In the genomic region with DNA sequence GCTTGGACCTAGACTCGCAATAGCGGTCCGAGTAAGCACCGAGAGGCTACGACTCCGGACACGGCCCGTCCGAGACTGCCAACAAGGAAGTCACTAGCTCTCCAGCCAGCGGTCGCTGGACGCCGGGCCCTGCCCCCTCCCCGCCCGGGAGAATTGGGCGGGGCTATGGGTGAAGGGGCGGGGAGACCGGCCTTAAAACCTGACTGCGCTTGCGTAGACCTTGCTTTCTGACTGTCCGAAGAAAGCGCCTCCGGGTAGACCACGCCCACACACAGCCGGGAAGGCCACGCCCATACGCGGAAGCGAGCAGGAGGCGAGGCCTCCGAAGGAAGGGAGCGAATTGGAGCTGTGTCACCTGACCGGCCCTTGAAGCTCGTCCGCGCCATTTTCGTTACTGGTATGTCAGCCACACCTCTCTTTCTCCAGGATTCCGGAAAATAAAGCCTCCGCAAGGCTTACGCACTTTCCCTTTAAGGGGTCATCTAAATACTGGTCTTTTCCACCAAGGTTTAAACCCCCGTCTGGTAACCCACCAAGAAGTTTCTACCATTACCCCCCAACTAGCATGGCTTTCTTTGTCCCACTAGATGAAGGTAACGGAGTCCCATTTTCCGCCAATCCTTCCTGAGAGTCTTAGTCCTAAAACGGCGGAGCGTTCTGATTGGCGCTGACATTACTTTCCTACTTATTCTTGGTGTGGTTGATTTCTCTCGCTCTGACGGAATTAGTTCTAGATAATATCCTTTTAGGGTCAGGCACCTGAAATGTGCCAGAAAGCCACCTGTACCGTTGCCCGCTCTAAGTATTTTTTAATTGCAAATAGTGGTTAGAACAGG, we compare ENCODE assay signal across 8 mouse cellular contexts. TPM values are rescaled to one million over a fixed set of nuclear protein-coding genes. Genes with fewer than 3 reads are reported as not detected.
DNase-seq lines count a peak whose midpoint lies in the region; ATAC-seq and TF ChIP-seq lines count a peak whose summit lies in the region.

Gene Skap2, minus strand, starts transcription at position 141 of the 836 bp plus-strand sequence.

- H3K4me2 ChIP-seq in lung, embryonic 16.5 days (ENCODE audit: low read depth, low read length): peak within 1 kb of the TSS; percentile 78

- ATAC-seq in hematopoietic stem cell, adult 5-6 weeks (replicated peaks in 1 of 2; ENCODE audit: insufficient read depth in 1 of 2, low FRiP score in 2 of 2, low TSS enrichment in 1 of 2, low read depth in 1 of 2, poor library complexity in 2 of 2, severe bottlenecking in 2 of 2): peak; percentile 91 to 98
- ATAC-seq in lung, embryonic 16.5 days (ENCODE audit: low read depth): peak; percentile 98

- no peaks in the 10 kb centered on the region for H3K27me3 ChIP-seq in MEL (ENCODE audit: control insufficient read depth in 1 of 2, insufficient read depth in 2 of 2, low read length in 2 of 2)
- no peaks in the 10 kb centered on the region; the same call in 1 of the 2 replicates for H3K27me3 ChIP-seq in cerebellum, adult 2 months (ENCODE audit: control insufficient read depth, insufficient read depth, low read length)
- peaks cover 6% of the 10 kb centered on the region; the same call in 1 of the 2 replicates for H3K27me3 ChIP-seq in lung, embryonic 16.5 days (ENCODE audit: control insufficient read depth, insufficient read depth, low read depth, low read length)

- H3K9me3 ChIP-seq in MEL (replicated peaks; ENCODE audit: insufficient read depth, low read length): no peaks in the 10 kb centered on the region
- H3K9me3 ChIP-seq in lung, embryonic 16.5 days (ENCODE audit: control insufficient read depth, low read length): no peaks in the 10 kb centered on the region

- WGBS in cerebellum, adult 2 months: 2% methylated on average over 50 of the region's 51 CpGs
- WGBS in lung, embryonic 16.5 days: under 1% methylated on average over 51 of the region's 51 CpGs

- no peak for TF ChIP-seq CTCF in MEL (IDR thresholded peaks at IDR 0.05 in 2 of 3, conservative IDR thresholded peaks at IDR 0.05 in 1 of 3; ENCODE audit: control insufficient read depth in 1 of 3, insufficient read depth in 1 of 3, low read depth in 2 of 3, low read length in 3 of 3, poor library complexity in 1 of 3, severe bottlenecking in 1 of 3)
- no peak for TF ChIP-seq CTCF in cerebellum, adult 2 months (IDR thresholded peaks at IDR 0.05; ENCODE audit: borderline replicate concordance, insufficient read depth, low read depth, low read length)

- peaks cover 0 to 11% of the 10 kb centered on the region in 2 experiments; a peak in 2 of 4 replicates for H3K36me3 ChIP-seq in MEL (ENCODE audit: control insufficient read depth in 1 of 2, insufficient read depth in 2 of 2, low read length in 2 of 2)
- no peaks in the 10 kb centered on the region for H3K36me3 ChIP-seq in lung, embryonic 16.5 days (ENCODE audit: control insufficient read depth, insufficient read depth, low read length)

- TF ChIP-seq POLR2A in MEL (IDR thresholded peaks at IDR 0.05; ENCODE audit: control insufficient read depth in 1 of 2, insufficient read depth in 1 of 2, low read depth in 1 of 2, low read length in 2 of 2, poor library complexity in 1 of 2): peak in 1 of 2 experiments; percentile 59; a peak in 2 of 4 replicates
- TF ChIP-seq POLR2A in cerebellum, adult 2 months (IDR thresholded peaks at IDR 0.05; ENCODE audit: borderline replicate concordance, insufficient read depth, low read length): no peak

- DNase-seq in MEL (ENCODE audit: low read depth, low spot score): peak; percentile 98
- peak; percentile 94 to 95 for DNase-seq in cerebellum, adult 2 months
- peak; percentile 100 for DNase-seq in forelimb bud, embryonic 11.5 days (ENCODE audit: low read depth, low spot score)
- peak; percentile 96 for DNase-seq in layer of hippocampus, adult 9-10 months (ENCODE audit: low spot score)
- peak; percentile 98 for DNase-seq in ovary, postnatal 10 days (ENCODE audit: low spot score)
- DNase-seq in thymus, postnatal 10 days (ENCODE audit: low spot score in 2 of 2): peak; percentile 97 to 98

- no peak for TF ChIP-seq RAD21 in MEL (IDR thresholded peaks at IDR 0.05; ENCODE audit: low read depth, low read length)

- peak within 1 kb of the TSS; percentile 82 for H3K27ac ChIP-seq in MEL (ENCODE audit: control insufficient read depth, low read depth, low read length)
- no peak within 1 kb of the TSS for H3K27ac ChIP-seq in cerebellum, adult 2 months (ENCODE audit: insufficient read depth, low read length)
- H3K27ac ChIP-seq in lung, embryonic 16.5 days (ENCODE audit: low read length): peak within 1 kb of the TSS; percentile 76

- peaks cover 4% of the 10 kb centered on the region for H3K79me2 ChIP-seq in MEL (ENCODE audit: control insufficient read depth, insufficient read depth, low read length, poor library complexity)

- peak within 1 kb of the TSS; percentile 84 to 99 for H3K4me3 ChIP-seq in MEL (ENCODE audit: control insufficient read depth in 1 of 2, insufficient read depth in 1 of 2, low read depth in 2 of 2, low read length in 2 of 2)
- H3K4me3 ChIP-seq in cerebellum, adult 2 months (replicated peaks; ENCODE audit: insufficient read depth, low read depth, low read length): peak within 1 kb of the TSS; percentile 69
- peak within 1 kb of the TSS; percentile 79 for H3K4me3 ChIP-seq in lung, embryonic 16.5 days (ENCODE audit: low read length)

- peak within 1 kb of the TSS; percentile 89 for H3K9ac ChIP-seq in MEL (ENCODE audit: control insufficient read depth, low read depth, low read length, poor library complexity, severe bottlenecking)
- H3K9ac ChIP-seq in lung, embryonic 16.5 days (ENCODE audit: low read length): peak within 1 kb of the TSS; percentile 81

- no peak for TF ChIP-seq EP300 in MEL (IDR thresholded peaks at IDR 0.05; ENCODE audit: low read depth in 1 of 2, low read length in 2 of 2)

- H3K4me1 ChIP-seq in MEL (ENCODE audit: control insufficient read depth in 1 of 2, insufficient read depth in 2 of 2, low read length in 2 of 2): peaks cover 0 to 12% of the 10 kb centered on the region in 2 experiments; a peak in 3 of 4 replicates
- H3K4me1 ChIP-seq in cerebellum, adult 2 months (ENCODE audit: control insufficient read depth, insufficient read depth, low read length): no peaks in the 10 kb centered on the region
- H3K4me1 ChIP-seq in lung, embryonic 16.5 days (replicated peaks; ENCODE audit: control insufficient read depth, insufficient read depth, low read length): no peaks in the 10 kb centered on the region

TF ChIP-seq in MEL, 35 proteins besides CTCF, POLR2A, EP300 and RAD21 (continues in another document):
- TF ChIP-seq MAZ (IDR thresholded peaks at IDR 0.05; ENCODE audit: low read depth, low read length) (peak; percentile 91), SIN3A (IDR thresholded peaks at IDR 0.05; ENCODE audit: low read length) (peak; percentile 82), NRF1 (IDR thresholded peaks at IDR 0.05; ENCODE audit: insufficient read depth, low read depth, low read length, poor library complexity, severe bottlenecking) (peak; percentile 68), TCF12 (IDR thresholded peaks at IDR 0.05; ENCODE audit: low read depth, low read length) (peak; percentile 7; the same call in 1 of the 2 replicates), MEF2A (IDR thresholded peaks at IDR 0.05; ENCODE audit: extremely low read depth, insufficient replicate concordance, low read depth, low read length, poor library complexity, severe bottlenecking) (no peak), NELFE (IDR thresholded peaks at IDR 0.05; ENCODE audit: low read depth, low read length) (peak; percentile 76), ZKSCAN1 (IDR thresholded peaks at IDR 0.05; ENCODE audit: low read depth, low read length) (no peak), ETS1 (IDR thresholded peaks at IDR 0.05; ENCODE audit: low read depth, low read length) (0 out of 2 replicates have a peak, but pooled peaks have one; percentile 3), CHD2 (IDR thresholded peaks at IDR 0.05; ENCODE audit: low read length) (no peak), TBP (IDR thresholded peaks at IDR 0.05; ENCODE audit: low read depth, low read length) (peak; percentile 64), USF2 (IDR thresholded peaks at IDR 0.05; ENCODE audit: borderline replicate concordance in 1 of 2, insufficient read depth in 1 of 2, low read depth in 1 of 2, low read length in 2 of 2) (peak; percentile 77 to 91), POLR2AphosphoS2 (IDR thresholded peaks at IDR 0.05; ENCODE audit: low read length) (0 out of 2 replicates have a peak, but pooled peaks have one; percentile 53), GABPA (IDR thresholded peaks at IDR 0.05; ENCODE audit: low read depth, low read length) (no peak), CHD1 (IDR thresholded peaks at IDR 0.05; ENCODE audit: low read depth, low read length) (no peak), SMC3 (IDR thresholded peaks at IDR 0.05; ENCODE audit: low read depth, low read length) (no peak), USF1 (IDR thresholded peaks at IDR 0.05; ENCODE audit: low read depth, low read length) (peak; percentile 98), GATA1 (IDR thresholded peaks at IDR 0.05; ENCODE audit: low read depth, low read length) (0 out of 2 replicates have a peak, but pooled peaks have one; percentile 1), TAL1 (IDR thresholded peaks at IDR 0.05; ENCODE audit: low read length) (no peak), ZNF384 (IDR thresholded peaks at IDR 0.05; ENCODE audit: low read depth, low read length) (no peak), E2F4 (IDR thresholded peaks at IDR 0.05; ENCODE audit: borderline replicate concordance, low read depth, low read length) (no peak), UBTF (IDR thresholded peaks at IDR 0.05; ENCODE audit: borderline replicate concordance, insufficient read depth, low read depth, low read length) (no peak), MYB (IDR thresholded peaks at IDR 0.05; ENCODE audit: low read depth, low read length) (no peak), RCOR1 (IDR thresholded peaks at IDR 0.05; ENCODE audit: low read depth, low read length) (no peak), BHLHE40 (IDR thresholded peaks at IDR 0.05; ENCODE audit: borderline replicate concordance, low read depth, low read length) (no peak), POLR2AphosphoS5 (IDR thresholded peaks at IDR 0.05; ENCODE audit: borderline replicate concordance, low read depth, low read length) (no peak), ZC3H11A (IDR thresholded peaks at IDR 0.05; ENCODE audit: low read depth, low read length) (no peak), ZMIZ1 (IDR thresholded peaks at IDR 0.05; ENCODE audit: low read depth, low read length) (peak; percentile 53; the same call in 1 of the 2 replicates), HCFC1 (IDR thresholded peaks at IDR 0.05; ENCODE audit: low read depth, low read length) (peak; percentile 93)

RNA-seq across cellular contexts. Expression of gene Skap2, which starts in this region (rescaled TPM):
- total RNA-seq in MEL (2012; rRNA removed): 17.7 and 17.8 TPM in 2 replicates
- 10 to 100 TPM in 1 of 2 experiments, not detected in 1; 31.3 TPM for polyA plus RNA-seq in MEL (2012; ENCODE audit: insufficient read depth in 1 of 2, insufficient read length in 2 of 2, low read depth in 1 of 2, low replicate concordance in 2 of 2, missing spikeins in 1 of 2)
- 13.7 and 19.2 TPM in 2 replicates for polyA plus RNA-seq in cerebellum, adult 2 months (2012; rRNA removed)
- total RNA-seq in hematopoietic stem cell, adult 5-6 weeks (2017): 218 and 241 TPM in 2 replicates
- 68.7 and 71.7 TPM in 2 replicates for polyA plus RNA-seq in lung, embryonic 16.5 days (2015; fragmentation: Nextera tagmentation; extraction: Ambion mirVana)

Comparison
In these comparisons a context has a peak if more than half of its experiments do, and no peak if none do; other contexts are left out.
1. RNA of gene Skap2 (total RNA-seq): 218 to 241 TPM in hematopoietic stem cell, adult 5-6 weeks; 17.7 to 17.8 TPM in MEL; every median in the first group is over 10 times any median in the second.
2. Peak in every context shown above with its lines, with median percentiles within 50 percentile points of each other: DNase-seq and H3K4me3 ChIP-seq.